Mouse (Mus musculus) MEL-GATA-1-ER (cell line): ENCODE results near the gene Cdk14.
"Not testable (repeated sequence)": the region's sequence is repeated elsewhere in the genome, so short reads cannot be mapped to it uniquely, and the experiment has no call there.

Source experiments
- DNase-seq: peaks from one replicate; pipeline ENCODE4 v3.0.0-alpha.2; 2012; ENCODE audit warnings: low read depth; ENCODE audit errors: extremely low read depth

Gene Cdk14

GRCm38 (mm10) chr5:4917274-4917673 is 502.8 kb downstream of the Cdk14 start:
- DNase-seq: no peak

DNA sequence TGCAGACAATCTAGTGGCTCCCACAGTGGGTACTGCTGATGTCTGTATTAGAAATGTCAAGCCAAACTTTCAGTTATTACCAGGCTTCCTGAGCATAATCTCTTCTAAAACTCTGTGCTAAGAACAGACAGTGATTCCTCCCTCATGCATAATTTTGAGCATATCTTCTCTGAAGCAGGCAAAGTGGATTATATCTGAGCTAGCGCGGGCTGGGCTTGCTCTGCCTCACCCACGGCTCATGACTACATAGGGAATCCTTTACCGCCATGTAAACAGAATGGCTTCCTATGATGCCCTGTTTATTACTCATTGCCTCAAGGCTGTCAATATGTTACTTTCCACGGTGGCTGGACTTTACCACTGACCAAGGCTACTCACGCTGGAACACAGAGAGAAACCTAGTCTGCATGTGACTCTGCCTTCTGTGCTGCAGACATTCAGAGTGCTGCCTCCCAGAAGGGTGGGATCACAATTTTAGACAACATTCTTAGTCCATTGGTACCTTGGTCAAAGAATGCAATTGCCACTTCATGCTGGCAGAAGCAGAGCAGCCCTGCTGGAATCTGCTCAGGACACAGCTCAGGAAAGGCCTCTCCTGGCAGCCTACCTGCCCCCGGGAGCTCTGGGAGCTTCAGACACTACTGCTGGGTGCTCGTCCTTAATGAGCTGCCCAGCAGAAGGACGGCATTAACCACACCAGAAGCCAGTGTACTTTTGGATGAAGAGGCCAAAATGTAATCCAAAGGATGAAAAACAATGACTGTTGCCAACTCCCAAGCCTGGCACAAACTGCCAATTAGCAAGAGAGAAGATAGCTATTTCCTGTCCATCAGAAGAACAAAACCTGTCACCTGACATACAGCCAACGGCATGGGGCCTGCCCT is 503.5 kb downstream of the Cdk14 start:
- no peak for DNase-seq

DNA sequence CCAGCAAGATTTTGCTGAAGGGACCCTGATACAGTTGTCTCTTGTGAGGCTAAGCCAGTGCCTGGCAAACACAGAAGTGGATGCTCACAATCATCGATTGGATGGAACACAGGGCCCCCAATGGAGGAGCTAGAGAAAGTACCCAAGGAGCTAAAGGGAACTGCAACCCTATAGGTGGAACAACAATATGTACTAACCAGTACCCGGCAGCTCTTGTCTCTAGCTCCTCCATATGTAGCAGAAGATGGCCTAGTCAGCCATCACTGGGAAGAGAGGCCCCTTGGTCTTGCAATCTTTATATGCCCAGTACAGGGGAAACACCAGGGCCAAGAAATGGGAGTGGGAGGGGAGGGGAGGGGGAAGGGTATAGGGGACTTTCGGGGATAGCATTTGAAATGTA is 515.2 kb downstream of the Cdk14 start:
- not testable (repeated sequence) for DNase-seq

GRCm38 (mm10) chr5:4898241-4898640 is 521.9 kb downstream of the Cdk14 start:
- no peak for DNase-seq

DNA sequence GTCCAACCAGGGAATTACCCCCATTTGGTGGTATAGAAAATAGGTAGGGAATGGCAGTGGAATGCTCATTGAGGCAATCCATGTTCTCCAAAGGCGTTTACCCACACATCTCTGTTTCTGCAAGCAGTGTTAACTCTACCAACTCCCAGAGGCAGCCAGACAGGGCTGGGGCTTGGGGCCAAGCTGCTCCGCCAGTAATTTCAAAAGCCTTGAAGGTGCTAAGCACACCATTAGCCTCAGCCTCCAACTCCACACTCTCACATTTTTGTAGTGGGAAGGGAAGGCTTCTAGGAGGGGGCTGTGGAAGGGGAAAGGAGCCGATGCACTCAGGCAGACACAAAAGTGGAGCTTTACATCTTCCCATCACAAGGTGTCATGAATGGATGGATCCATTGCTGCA is 525.1 kb downstream of the Cdk14 start:
- DNase-seq: no peak

GRCm38 (mm10) chr5:4893852-4894207 is 526.3 kb downstream of the Cdk14 start:
- DNase-seq: no peak

DNA sequence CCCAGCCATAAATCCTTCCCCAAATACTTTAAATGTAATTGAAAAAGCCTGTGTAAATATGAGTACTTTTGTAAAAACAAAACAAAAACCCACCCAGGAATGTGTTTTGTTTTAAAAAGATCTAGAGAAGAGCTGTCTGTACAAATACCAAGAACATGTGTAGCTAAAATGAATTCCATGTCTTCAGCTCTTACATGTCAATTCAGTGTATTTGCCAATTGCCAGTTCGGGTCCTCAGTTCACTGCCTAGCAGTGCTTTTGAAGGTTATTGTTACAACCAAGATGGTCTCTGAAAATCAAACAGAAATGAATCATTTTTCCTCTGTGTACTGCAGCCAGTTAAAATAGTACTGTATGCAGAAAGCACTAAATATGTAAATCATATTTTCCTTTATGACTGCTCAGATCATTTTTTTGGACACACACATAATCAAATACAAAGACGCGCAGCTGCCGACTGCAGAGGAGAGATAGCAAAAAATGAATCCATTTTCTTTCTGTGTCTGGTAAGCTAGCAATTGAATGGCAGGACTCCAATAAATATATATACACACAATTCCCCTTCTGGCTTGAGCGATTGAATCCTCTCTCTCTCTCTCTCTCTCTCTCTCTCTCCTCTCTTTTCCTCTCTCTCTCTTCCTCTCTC is 526.8 kb downstream of the Cdk14 start:
- no peak for DNase-seq

GRCm38 (mm10) chr5:4892734-4893133 is 527.4 kb downstream of the Cdk14 start:
- no peak for DNase-seq

- DNase-seq: no peak
These were observed 528.0 kb downstream of the Cdk14 start for GRCm38 (mm10) chr5:4891862-4892704.

- no peak for DNase-seq
These were observed 533.0 kb downstream of the Cdk14 start for GRCm38 (mm10) chr5:4887069-4887468.

GRCm38 (mm10) chr5:4882841-4883240 is 537.3 kb downstream of the Cdk14 start:
- no peak for DNase-seq

DNA sequence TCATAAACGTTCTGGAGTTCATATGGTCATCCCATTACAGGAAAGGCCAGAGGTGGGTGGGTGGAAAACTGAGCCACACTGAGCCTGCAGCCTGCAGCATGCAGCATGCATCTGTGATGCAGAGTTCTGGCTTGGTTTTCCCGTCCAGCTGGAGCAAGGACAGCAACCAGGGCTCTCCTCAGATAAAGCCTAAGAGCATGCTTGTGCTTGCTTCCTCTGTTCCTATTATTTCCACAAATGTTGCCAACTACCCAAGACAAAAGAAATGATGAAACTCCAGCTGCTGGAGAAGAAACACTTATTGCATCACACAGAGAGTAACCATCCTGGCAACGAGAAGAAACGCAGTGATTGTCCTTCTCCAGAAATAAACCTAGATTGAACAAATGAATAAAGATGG is 539.8 kb downstream of the Cdk14 start:
- DNase-seq: no peak

GRCm38 (mm10) chr5:4878934-4879333 is 541.2 kb downstream of the Cdk14 start:
- no peak for DNase-seq

- no peak for DNase-seq
These were observed 542.5 kb downstream of the Cdk14 start for GRCm38 (mm10) chr5:4877638-4878037.

DNA sequence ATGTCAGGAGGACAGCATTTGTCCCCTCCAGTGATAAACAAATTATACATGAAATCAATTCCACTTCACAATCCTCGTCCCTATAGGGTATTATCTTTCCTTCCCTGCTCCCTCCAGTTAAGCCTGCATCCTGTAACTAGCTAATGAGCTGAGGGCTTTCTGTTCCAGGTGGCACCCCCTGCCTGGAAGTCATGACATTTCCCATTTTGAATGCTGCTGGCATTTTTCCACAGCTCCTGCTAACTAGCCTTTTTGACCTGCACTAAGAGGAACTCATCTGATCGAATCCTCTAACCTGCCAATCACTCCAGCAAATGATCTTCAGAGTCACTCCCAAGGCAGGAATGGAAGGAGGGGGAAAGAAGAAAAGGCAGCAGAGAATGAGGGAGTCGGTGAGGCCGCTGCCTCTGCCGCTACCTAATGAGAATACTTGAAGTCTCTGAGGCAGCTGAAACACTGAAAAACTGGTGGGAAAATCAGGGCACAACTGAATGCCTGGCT is 542.9 kb downstream of the Cdk14 start:
- DNase-seq: no peak

- DNase-seq: no peak
These were observed 543.4 kb downstream of the Cdk14 start for GRCm38 (mm10) chr5:4876653-4877091.

- DNase-seq: no peak
These were observed 549.9 kb downstream of the Cdk14 start for GRCm38 (mm10) chr5:4870041-4870726.

GRCm38 (mm10) chr5:4868563-4869120 is 551.5 kb downstream of the Cdk14 start:
- DNase-seq: no peak

- DNase-seq: no peak
These were observed 552.1 kb downstream of the Cdk14 start for GRCm38 (mm10) chr5:4867849-4868562.

DNA sequence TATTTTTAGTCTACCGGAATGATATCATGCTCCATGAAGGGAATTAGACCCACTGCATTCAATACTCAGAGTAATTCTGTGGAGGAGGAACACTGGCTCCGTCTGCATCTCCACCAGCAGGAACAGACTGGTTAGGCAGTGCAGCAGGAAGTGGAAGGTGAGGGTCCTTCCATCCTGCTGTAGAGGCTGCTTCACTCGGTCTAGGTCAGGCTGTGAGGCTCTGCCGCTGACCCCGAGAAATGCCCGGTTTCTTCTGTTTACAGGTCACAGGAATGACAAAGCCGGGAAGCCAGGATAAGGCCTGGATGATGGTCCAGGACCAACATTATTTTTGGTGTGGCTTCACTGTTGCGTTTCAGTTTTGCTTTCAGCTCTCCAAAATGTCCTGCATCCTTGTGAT is 553.2 kb downstream of the Cdk14 start:
- no peak for DNase-seq
